Mouse (Mus musculus): Measurements from ENCODE around the gene Pou2af1.

Pou2af1 gene

GRCm38 (mm10) chr9:51213023-51213728, at the start of gene Pou2af1:
Pou2af1 (plus strand) TSS chr9:51213708.
- no peak for DNase-seq (ENCODE audit: low read depth, low spot score)

GRCm38 (mm10) chr9:51163989-51164388, 49.5 kb upstream of the Pou2af1 start:
- DNase-seq (ENCODE audit: low read depth, low spot score), result no peak

GRCm38 (mm10) chr9:51165312-51166180, 48.0 kb upstream of the Pou2af1 start, which contains the start of gene Gm32742:
Gm32742 (minus strand) TSS chr9:51165517.
- DNase-seq (ENCODE audit: low read depth, low spot score), result no peak

- DNase-seq (ENCODE audit: low read depth, low spot score), result no peak
These were observed 45.6 kb upstream of the Pou2af1 start for GRCm38 (mm10) chr9:51167954-51168353.

GRCm38 (mm10) chr9:51168698-51169097, 44.8 kb upstream of the Pou2af1 start:
- DNase-seq (ENCODE audit: low read depth, low spot score), result no peak

- DNase-seq (ENCODE audit: low read depth, low spot score), result no peak
These were observed 44.4 kb upstream of the Pou2af1 start for GRCm38 (mm10) chr9:51169133-51169532.

GRCm38 (mm10) chr9:51170298-51170697, 43.2 kb upstream of the Pou2af1 start:
- no peak for DNase-seq (ENCODE audit: low read depth, low spot score)

GRCm38 (mm10) chr9:51174890-51175464, 38.5 kb upstream of the Pou2af1 start:
- no peak for DNase-seq (ENCODE audit: low read depth, low spot score)

- DNase-seq (ENCODE audit: low read depth, low spot score), result no peak
These were observed 37.8 kb upstream of the Pou2af1 start for GRCm38 (mm10) chr9:51175722-51176121.

GRCm38 (mm10) chr9:51178297-51178696, 35.2 kb upstream of the Pou2af1 start:
- DNase-seq (ENCODE audit: low read depth, low spot score), result no peak

GRCm38 (mm10) chr9:51180621-51181020, 32.9 kb upstream of the Pou2af1 start:
- peak; percentile 73 for DNase-seq (ENCODE audit: low read depth, low spot score)

GRCm38 (mm10) chr9:51182716-51183710, 30.5 kb upstream of the Pou2af1 start:
- no peak for DNase-seq (ENCODE audit: low read depth, low spot score)

- peak; percentile 49 for DNase-seq (ENCODE audit: low read depth, low spot score)
These were observed 28.1 kb upstream of the Pou2af1 start for GRCm38 (mm10) chr9:51185386-51185785.

GRCm38 (mm10) chr9:51185871-51186270, 27.6 kb upstream of the Pou2af1 start:
- no peak for DNase-seq (ENCODE audit: low read depth, low spot score)

GRCm38 (mm10) chr9:51190655-51191054, 22.9 kb upstream of the Pou2af1 start:
- no peak for DNase-seq (ENCODE audit: low read depth, low spot score)

GRCm38 (mm10) chr9:51194790-51195189, 18.7 kb upstream of the Pou2af1 start:
- DNase-seq (ENCODE audit: low read depth, low spot score), result no peak

- DNase-seq (ENCODE audit: low read depth, low spot score), result no peak
These were observed 4.6 kb upstream of the Pou2af1 start for GRCm38 (mm10) chr9:51208974-51209332.

GRCm38 (mm10) chr9:51211191-51211590, 2.3 kb upstream of the Pou2af1 start:
- DNase-seq (ENCODE audit: low read depth, low spot score), result no peak

- DNase-seq (ENCODE audit: low read depth, low spot score), result no peak
These were observed 275 bp downstream of the Pou2af1 start for GRCm38 (mm10) chr9:51213729-51214237.

- DNase-seq (ENCODE audit: low read depth, low spot score), result no peak
These were observed 1.8 kb downstream of the Pou2af1 start for GRCm38 (mm10) chr9:51215311-51215710.

GRCm38 (mm10) chr9:51215949-51216348, 2.4 kb downstream of the Pou2af1 start:
- no peak for DNase-seq (ENCODE audit: low read depth, low spot score)
